Mouse (Mus musculus) CH12.LX (cell line): Measurements from ENCODE around the gene Nol4l. TPM values are rescaled to one million over a fixed set of nuclear protein-coding genes. Genes with fewer than 3 reads are reported as not detected.

ENCODE experiments used
- DNase-seq: peaks from one replicate; pipeline ENCODE4 v3.0.0-alpha.2; 2013; ENCODE audit errors: extremely low read depth
- H3K27ac ChIP-seq: 2 replicates; pipeline ENCODE4 v1.5.1; 2012; ENCODE audit warnings: low read depth, mild to moderate bottlenecking, control low read depth, moderate library complexity; ENCODE audit not compliant: insufficient read depth
- H3K27me3 ChIP-seq: replicated peaks from 2 replicates; pipeline ENCODE3; 2012; ENCODE audit warnings: inconsistent platforms
- H3K36me3 ChIP-seq, 2 experiments: replicated peaks in 1 of 2; 2 replicates each; pipeline versions ENCODE3 to v1.6.1; 2012; ENCODE audit warnings: inconsistent platforms in 1 of 2, low read length in 1 of 2, mild to moderate bottlenecking in 1 of 2, mixed read lengths in 1 of 2, moderate library complexity in 1 of 2; ENCODE audit not compliant: control insufficient read depth in 1 of 2, insufficient read depth in 1 of 2
- H3K4me1 ChIP-seq, 2 experiments: 2 replicates each; pipeline ENCODE4 v1.6.1; 2012; ENCODE audit warnings: inconsistent platforms in 1 of 2, moderate library complexity in 1 of 2; ENCODE audit not compliant: insufficient read depth in 2 of 2, control insufficient read depth in 1 of 2
- H3K4me2 ChIP-seq: 2 replicates; pipeline ENCODE4 v1.6.1; 2012; ENCODE audit warnings: low read depth, mild to moderate bottlenecking, control low read depth; ENCODE audit not compliant: poor library complexity, insufficient read depth, severe bottlenecking
- H3K4me3 ChIP-seq, 3 experiments: fragments of 150-350 bp in 1 of 3; sonication (generic) in 1 of 3; replicated peaks in 1 of 3; 2 replicates each; pipeline versions ENCODE3 to v1.5.1; 2011 to 2012; ENCODE audit warnings: low read depth in 2 of 3, low read length in 2 of 3, mild to moderate bottlenecking in 2 of 3, moderate library complexity in 2 of 3, control low read depth in 1 of 3, improper control_type of control experiment in 1 of 3, inconsistent platforms in 1 of 3, mixed read lengths in 1 of 3; ENCODE audit not compliant: poor library complexity in 1 of 3
- H3K79me2 ChIP-seq: replicated peaks from 2 replicates; pipeline ENCODE4 v1.6.1; 2012; ENCODE audit warnings: mild to moderate bottlenecking, moderate library complexity; ENCODE audit not compliant: control insufficient read depth, poor library complexity, insufficient read depth, severe bottlenecking; ENCODE audit errors: extremely low read depth
- H3K9ac ChIP-seq: 2 replicates; pipeline ENCODE4 v1.6.1; 2012; ENCODE audit warnings: low read depth, mild to moderate bottlenecking, control low read depth, moderate library complexity; ENCODE audit not compliant: insufficient read depth
- H3K9me3 ChIP-seq: replicated peaks from 2 replicates; pipeline ENCODE3; 2012; ENCODE audit warnings: low read length, inconsistent platforms, mixed read lengths
- BHLHE40 ChIP-seq: IDR thresholded peaks from 2 replicates; pipeline ENCODE4 v1.6.1; 2011; ENCODE audit warnings: mild to moderate bottlenecking, low read depth, low read length, improper control_type of control experiment
- CHD1 ChIP-seq: IDR thresholded peaks from 2 replicates; pipeline ENCODE4 v1.6.1; 2012; ENCODE audit warnings: low read depth, low read length, improper control_type of control experiment, inconsistent platforms
- CHD2 ChIP-seq: IDR thresholded peaks from 2 replicates; pipeline ENCODE4 v1.6.1; 2011; ENCODE audit warnings: low read length, improper control_type of control experiment
- ELF1 ChIP-seq: IDR thresholded peaks from 2 replicates; pipeline ENCODE4 v1.6.1; 2014; ENCODE audit warnings: low read depth, mild to moderate bottlenecking, inconsistent platforms, low read length, improper control_type of control experiment
- EP300 ChIP-seq: IDR thresholded peaks from 2 replicates; pipeline ENCODE4 v1.6.1; 2011; ENCODE audit warnings: low read length, improper control_type of control experiment
- HCFC1 ChIP-seq: IDR thresholded peaks from 2 replicates; pipeline ENCODE4 v1.6.1; 2012; ENCODE audit warnings: low read depth, mild to moderate bottlenecking, inconsistent platforms, low read length, improper control_type of control experiment
- IRF4 ChIP-seq: IDR thresholded peaks from 2 replicates; pipeline ENCODE4 v1.6.1; 2014; ENCODE audit warnings: low read depth, mild to moderate bottlenecking, inconsistent platforms, low read length, improper control_type of control experiment
- MAZ ChIP-seq: IDR thresholded peaks from 2 replicates; pipeline ENCODE4 v1.6.1; 2012; ENCODE audit warnings: low read depth, mild to moderate bottlenecking, inconsistent platforms, low read length, improper control_type of control experiment, moderate library complexity
- MEF2A ChIP-seq: IDR thresholded peaks from 2 replicates; pipeline ENCODE4 v1.6.1; 2014; ENCODE audit warnings: low read depth, mild to moderate bottlenecking, inconsistent platforms, low read length, improper control_type of control experiment, borderline replicate concordance
- MXI1 ChIP-seq: IDR thresholded peaks from 2 replicates; pipeline ENCODE4 v1.6.1; 2011; ENCODE audit warnings: mild to moderate bottlenecking, low read depth, low read length, improper control_type of control experiment
- NRF1 ChIP-seq: IDR thresholded peaks from 2 replicates; pipeline ENCODE4 v1.6.1; 2014; ENCODE audit warnings: low read depth, mild to moderate bottlenecking, inconsistent platforms, low read length, improper control_type of control experiment, moderate library complexity
- POLR2A ChIP-seq: IDR thresholded peaks from 2 replicates; pipeline ENCODE4 v1.6.1; 2011; ENCODE audit warnings: low read depth, mild to moderate bottlenecking, improper control_type of control experiment, low read length
- RAD21 ChIP-seq: IDR thresholded peaks from 2 replicates; pipeline ENCODE4 v1.6.1; 2011; ENCODE audit warnings: low read depth, mild to moderate bottlenecking, low read length, improper control_type of control experiment, moderate library complexity
- RCOR1 ChIP-seq: conservative IDR thresholded peaks from 2 replicates; pipeline ENCODE4 v1.6.1; 2012; ENCODE audit warnings: low read depth, mild to moderate bottlenecking, inconsistent platforms, low read length, improper control_type of control experiment
- SMC3 ChIP-seq: IDR thresholded peaks from 2 replicates; pipeline ENCODE4 v1.6.1; 2011; ENCODE audit warnings: low read depth, low read length, improper control_type of control experiment
- TCF12 ChIP-seq: IDR thresholded peaks from 2 replicates; pipeline ENCODE4 v1.6.1; 2014; ENCODE audit warnings: low read depth, mild to moderate bottlenecking, inconsistent platforms, low read length, improper control_type of control experiment
- UBTF ChIP-seq: IDR thresholded peaks from 2 replicates; pipeline ENCODE4 v1.6.1; 2012; ENCODE audit warnings: low read depth, mild to moderate bottlenecking, inconsistent platforms, low read length, improper control_type of control experiment, moderate library complexity
- USF1 ChIP-seq: IDR thresholded peaks from 2 replicates; pipeline ENCODE4 v1.6.1; 2014; ENCODE audit warnings: low read depth, mild to moderate bottlenecking, inconsistent platforms, low read length, improper control_type of control experiment
- USF2 ChIP-seq: conservative IDR thresholded peaks from 2 replicates; pipeline ENCODE4 v1.6.1; 2011; ENCODE audit warnings: low read depth, low read length, improper control_type of control experiment
- ZKSCAN1 ChIP-seq: IDR thresholded peaks from 2 replicates; pipeline ENCODE4 v1.6.1; 2012; ENCODE audit warnings: low read depth, inconsistent platforms, low read length, improper control_type of control experiment, borderline replicate concordance
- dilution Hi-C: fragments of 300-500 bp; cut with MboI; formaldehyde crosslinking; loops from 2 replicates; pipeline ENCODE4 v1.14.3; 2020; ENCODE audit warnings: low sequenced_read_pairs; ENCODE audit not compliant: extremely low pct_unique_long_range_greater_than_20kb, extremely low pct_ligation_motif_present
- in situ Hi-C: fragments of 300-500 bp; cut with MboI; formaldehyde crosslinking; loops from 3 replicates; pipeline ENCODE4 v1.14.3; 2019; ENCODE audit warnings: low sequenced_read_pairs, low pct_ligation_motif_present, low pct_unique_long_range_greater_than_20kb, mixed read lengths
- polyA plus RNA-seq: library from polyadenylated mRNA; unstranded; fragments of >175 nt; gene quantifications from 2 replicates; pipeline ENCODE4 v1.2.1, GENCODE M21; 2012; ENCODE audit warnings: low read depth; ENCODE audit not compliant: insufficient read length
- total RNA-seq, 2 experiments: library from RNA; depleted of rRNA; stranded (reverse); fragments of 300-350 nt in 1 of 2; fragments of >200 nt in 1 of 2; gene quantifications; 2 replicates each; pipeline ENCODE4 v1.2.3; 2012 to 2014

The Nol4l gene
- total and polyA plus RNA-seq, 3 experiments, result 1.3 to 3.7 (median 3.5) TPM

- in situ Hi-C loops (no loop called here), dilution Hi-C loops (no loop called here)
- no peaks in the 10 kb centered on the region for H3K36me3 ChIP-seq
- H3K27me3 ChIP-seq, result peaks cover 12% of the 10 kb centered on the region
- TF ChIP-seq EP300 (no peak), MAZ (no peak), POLR2A (no peak), RAD21 (no peak), USF2 (no peak), BHLHE40 (no peak), USF1 (no peak), TCF12 (no peak), UBTF (peak; percentile 62; the same call in 1 of the 2 replicates), ELF1 (peak; percentile 45; the same call in 1 of the 2 replicates), CHD1 (no peak), CHD2 (no peak), NRF1 (peak; percentile 48), ZKSCAN1 (no peak), HCFC1 (no peak), IRF4 (0 out of 2 replicates have a peak, but pooled peaks have one; percentile 1), SMC3 (no peak)
- H3K79me2 ChIP-seq, result no peaks in the 10 kb centered on the region
- H3K4me1 ChIP-seq, result peaks cover 25 to 40% of the 10 kb centered on the region in 2 experiments
- H3K9me3 ChIP-seq, result peaks cover 6% of the 10 kb centered on the region
- peak; percentile 22 for DNase-seq
- peak overlapping the region; percentile 72 for H3K9ac ChIP-seq
- peak overlapping the region; percentile 68 for H3K4me2 ChIP-seq
- peak overlapping the region; percentile 58 to 89 (median 66) for H3K4me3 ChIP-seq
- peak overlapping the region; percentile 47; the same call in 1 of the 2 replicates for H3K27ac ChIP-seq
Measured at GRCm38 (mm10) chr2:153529365-153529781, 398 bp downstream of the Nol4l start.

GRCm38 (mm10) chr2:153528571-153529364, 1.0 kb downstream of the Nol4l start:
- H3K9ac ChIP-seq, result peak overlapping the region; percentile 72
- TF ChIP-seq MAZ (peak; percentile 10; the same call in 1 of the 2 replicates), NRF1 (peak; percentile 14; the same call in 1 of the 2 replicates), USF2 (no peak), RCOR1 (no peak), MEF2A (0 out of 2 replicates have a peak, but pooled peaks have one; percentile 37), ZKSCAN1 (no peak), MXI1 (peak; percentile 44), HCFC1 (no peak), CHD2 (no peak; the same call in 1 of the 2 replicates), UBTF (peak; percentile 74), TCF12 (peak; percentile 4; the same call in 1 of the 2 replicates)
- H3K4me3 ChIP-seq, result peak overlapping the region; percentile 58 to 89 (median 66)
- peaks cover 12% of the 10 kb centered on the region for H3K27me3 ChIP-seq
- H3K4me2 ChIP-seq, result peak overlapping the region; percentile 68
- peak; percentile 37 for DNase-seq
- peaks cover 0 to under 1% of the 10 kb centered on the region in 2 experiments for H3K36me3 ChIP-seq
- peak overlapping the region; percentile 76 for H3K27ac ChIP-seq
- no peaks in the 10 kb centered on the region for H3K79me2 ChIP-seq
- in situ Hi-C loops, result no loop called here
- peaks cover 28 to 46% of the 10 kb centered on the region in 2 experiments for H3K4me1 ChIP-seq
- dilution Hi-C loops, result no loop called here
- H3K9me3 ChIP-seq, result peaks cover 2% of the 10 kb centered on the region
